11 mouse cellular contexts compared by ENCODE assay signal in genomic region chr4:82572410-82573290, GRCm38 (mm10).
DNase-seq lines count a peak whose midpoint lies in the region; ATAC-seq and TF ChIP-seq lines count a peak whose summit lies in the region.
"Had no signal": no experiment of that assay in that cellular context is flagged by ENCODE, and none has a peak within 500 bp of the region (broad histone marks: within the 10 kb centered on the region; RNA-seq: fewer than 3 reads in every experiment).

No protein-coding gene starts in this region.

- no peak overlapping the region for H3K4me3 ChIP-seq in midbrain, embryonic 12.5 days
- no peak overlapping the region for H3K4me3 ChIP-seq in midbrain, embryonic 10.5 days
- H3K4me3 ChIP-seq in intestine, postnatal 0 days (ENCODE audit: low read depth, low read length), result no peak overlapping the region

- H3K27me3 ChIP-seq in midbrain, embryonic 12.5 days, result no peaks in the 10 kb centered on the region
- H3K27me3 ChIP-seq in midbrain, embryonic 10.5 days (ENCODE audit: low read depth, poor library complexity, severe bottlenecking), result no peaks in the 10 kb centered on the region
- H3K27me3 ChIP-seq in intestine, postnatal 0 days (replicated peaks; ENCODE audit: control insufficient read depth, insufficient read depth, low read length), result no peaks in the 10 kb centered on the region

- 68% methylated on average over 13 of the region's 13 CpGs for WGBS in midbrain, embryonic 12.5 days
- WGBS in midbrain, embryonic 10.5 days, result 78% methylated on average over 13 of the region's 13 CpGs
- WGBS in large intestine, adult 2 months, result 73% methylated on average over 13 of the region's 13 CpGs
- WGBS in intestine, postnatal 0 days, result 75% methylated on average over 13 of the region's 13 CpGs

- no peaks in the 10 kb centered on the region for H3K9me3 ChIP-seq in midbrain, embryonic 12.5 days
- H3K9me3 ChIP-seq in midbrain, embryonic 10.5 days (replicated peaks), result no peaks in the 10 kb centered on the region
- H3K9me3 ChIP-seq in intestine, postnatal 0 days (ENCODE audit: control insufficient read depth), result no peaks in the 10 kb centered on the region

- peak; percentile 44; the same call in 1 of the 2 replicates for ATAC-seq in midbrain, embryonic 12.5 days (ENCODE audit: low FRiP score, low read depth)
- no peak for ATAC-seq in intestine, postnatal 0 days
- ATAC-seq: CD4-positive, CD25-positive, alpha-beta regulatory T cell, adult 4 months; inflammation-experienced regulatory T-cells, adult 6 months had no signal

- no peak overlapping the region for H3K27ac ChIP-seq in midbrain, embryonic 12.5 days (replicated peaks)
- no peak overlapping the region for H3K27ac ChIP-seq in midbrain, embryonic 10.5 days (replicated peaks)
- H3K27ac ChIP-seq in intestine, postnatal 0 days (ENCODE audit: low read depth, low read length), result no peak overlapping the region

- no peak overlapping the region for H3K9ac ChIP-seq in midbrain, embryonic 12.5 days (replicated peaks)
- H3K9ac ChIP-seq in intestine, postnatal 0 days (ENCODE audit: low read depth, low read length), result no peak overlapping the region

- no peak overlapping the region for H3K4me2 ChIP-seq in midbrain, embryonic 12.5 days (replicated peaks)
- H3K4me2 ChIP-seq in intestine, postnatal 0 days (replicated peaks; ENCODE audit: low read depth), result no peak overlapping the region
- H3K4me2 ChIP-seq: liver, embryonic 11.5 days had no signal

- peaks cover 4% of the 10 kb centered on the region; the same call in 1 of the 2 replicates for H3K4me1 ChIP-seq in midbrain, embryonic 12.5 days
- no peaks in the 10 kb centered on the region for H3K4me1 ChIP-seq in midbrain, embryonic 10.5 days
- H3K4me1 ChIP-seq in intestine, postnatal 0 days (replicated peaks; ENCODE audit: control insufficient read depth, insufficient read depth, low read length), result no peaks in the 10 kb centered on the region

- peak; percentile 75 for DNase-seq in gastrocnemius, adult 18-20 months (ENCODE audit: low spot score)
- DNase-seq in gastrocnemius, postnatal 25 days, result no peak
- DNase-seq in midbrain, embryonic 10.5 days (ENCODE audit: low spot score), result no peak
- peak; percentile 49 for DNase-seq in gastrocnemius, postnatal 10 days
- DNase-seq in large intestine, adult 2 months (ENCODE audit: low read depth, low spot score), result peak; percentile 16
- no peak for DNase-seq in adrenal gland, adult (ENCODE audit: inconsistent age in 2 of 2, low spot score in 1 of 2)

- TF ChIP-seq CTCF in intestine, postnatal 0 days (IDR thresholded peaks at IDR 0.05; ENCODE audit: low read depth), result no peak

- H3K36me3 ChIP-seq in midbrain, embryonic 12.5 days, result no peaks in the 10 kb centered on the region
- H3K36me3 ChIP-seq in midbrain, embryonic 10.5 days, result no peaks in the 10 kb centered on the region
- H3K36me3 ChIP-seq in intestine, postnatal 0 days (ENCODE audit: control insufficient read depth, insufficient read depth), result no peaks in the 10 kb centered on the region

Comparison
In these comparisons a context has a peak if more than half of its experiments do, and no peak if none do; other contexts are left out.
1. DNase-seq: peak in gastrocnemius, adult 18-20 months (single experiment), gastrocnemius, postnatal 10 days (single experiment) and large intestine, adult 2 months (single experiment); none in gastrocnemius, postnatal 25 days (single experiment), midbrain, embryonic 10.5 days (single experiment) and adrenal gland, adult (0 of 2).